Mouse (Mus musculus): ENCODE results near the gene Gm21876.
"Not testable (repeated sequence)": the region's sequence is repeated elsewhere in the genome, so short reads cannot be mapped to it uniquely, and the experiment has no call there.

Gm21876 gene

DNA sequence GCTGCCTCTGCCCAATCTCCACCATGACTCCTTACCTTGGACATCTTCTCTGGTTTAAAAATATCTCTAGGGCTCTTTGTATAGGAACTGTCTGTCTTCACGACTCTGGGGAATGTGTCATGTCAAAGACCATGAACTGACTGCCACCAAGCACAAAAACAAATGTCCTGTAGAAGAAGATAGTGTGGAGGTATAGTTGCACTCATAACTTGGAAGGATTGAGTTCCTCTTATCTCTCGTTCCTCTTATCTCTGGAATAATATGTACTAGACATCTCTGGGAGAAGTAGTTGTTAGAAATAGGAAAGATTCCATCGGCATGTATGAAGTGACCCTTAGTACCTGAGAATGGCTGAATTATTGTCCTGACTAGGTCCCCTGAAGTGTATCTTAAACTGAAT, at the start of gene Gm21876:
Gene Gm21876, minus strand, starts transcription at position 101 of the 400 bp plus-strand sequence.
- DNase-seq: no peak

DNA sequence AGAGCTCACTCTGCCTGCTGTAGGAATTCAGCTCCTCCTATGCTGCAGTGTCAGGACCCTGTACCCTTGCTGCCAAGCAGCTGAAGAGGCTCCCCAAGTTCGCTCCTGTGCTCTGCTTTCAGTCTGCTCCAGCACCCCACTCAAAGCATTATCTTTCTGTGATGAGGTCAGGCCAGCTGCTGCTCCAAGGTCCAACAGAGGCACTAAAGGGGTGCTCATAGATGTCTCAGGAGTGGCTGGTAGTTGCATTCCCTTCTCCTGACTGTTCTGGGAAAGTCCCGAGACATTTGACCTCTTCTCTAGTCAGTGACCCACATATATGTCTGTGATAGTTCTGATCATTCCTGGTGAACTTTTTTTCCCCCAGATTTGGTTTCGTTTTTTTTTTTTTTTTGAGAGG, 45.0 kb upstream of the Gm21876 start:
- DNase-seq: no peak

DNA sequence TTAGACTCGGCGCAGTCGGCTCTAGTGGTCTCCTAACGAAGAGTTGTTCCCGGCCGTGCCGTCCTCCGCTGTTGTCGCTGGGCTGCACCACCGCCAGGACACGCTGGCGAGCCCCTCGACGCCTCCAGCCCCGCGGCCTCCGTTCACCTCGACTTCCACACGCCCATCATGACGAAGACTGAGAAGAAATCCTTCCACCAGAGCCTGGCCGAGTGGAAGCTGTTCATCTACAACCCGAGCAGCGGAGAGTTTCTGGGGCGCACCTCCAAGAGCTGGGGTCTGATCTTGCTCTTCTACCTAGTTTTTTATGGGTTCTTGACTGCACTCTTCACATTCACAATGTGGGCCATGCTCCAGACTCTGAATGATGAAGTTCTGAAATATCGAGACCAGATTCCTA, 28.8 kb downstream of the Gm21876 start:
- not testable (repeated sequence) for DNase-seq
